Mouse (Mus musculus) liver, embryonic 14.5 days (tissue): ENCODE results near the gene Dock9.

Experiments
- CTCF ChIP-seq: IDR thresholded peaks from 2 replicates; pipeline ENCODE4 v1.5.1; 2016; ENCODE audit warnings: antibody characterized with exemption, low read depth, control low read depth
- EP300 ChIP-seq: IDR thresholded peaks from 2 replicates; pipeline ENCODE4 v1.6.1; 2016; ENCODE audit warnings: antibody characterized with exemption, low read depth

DNA sequence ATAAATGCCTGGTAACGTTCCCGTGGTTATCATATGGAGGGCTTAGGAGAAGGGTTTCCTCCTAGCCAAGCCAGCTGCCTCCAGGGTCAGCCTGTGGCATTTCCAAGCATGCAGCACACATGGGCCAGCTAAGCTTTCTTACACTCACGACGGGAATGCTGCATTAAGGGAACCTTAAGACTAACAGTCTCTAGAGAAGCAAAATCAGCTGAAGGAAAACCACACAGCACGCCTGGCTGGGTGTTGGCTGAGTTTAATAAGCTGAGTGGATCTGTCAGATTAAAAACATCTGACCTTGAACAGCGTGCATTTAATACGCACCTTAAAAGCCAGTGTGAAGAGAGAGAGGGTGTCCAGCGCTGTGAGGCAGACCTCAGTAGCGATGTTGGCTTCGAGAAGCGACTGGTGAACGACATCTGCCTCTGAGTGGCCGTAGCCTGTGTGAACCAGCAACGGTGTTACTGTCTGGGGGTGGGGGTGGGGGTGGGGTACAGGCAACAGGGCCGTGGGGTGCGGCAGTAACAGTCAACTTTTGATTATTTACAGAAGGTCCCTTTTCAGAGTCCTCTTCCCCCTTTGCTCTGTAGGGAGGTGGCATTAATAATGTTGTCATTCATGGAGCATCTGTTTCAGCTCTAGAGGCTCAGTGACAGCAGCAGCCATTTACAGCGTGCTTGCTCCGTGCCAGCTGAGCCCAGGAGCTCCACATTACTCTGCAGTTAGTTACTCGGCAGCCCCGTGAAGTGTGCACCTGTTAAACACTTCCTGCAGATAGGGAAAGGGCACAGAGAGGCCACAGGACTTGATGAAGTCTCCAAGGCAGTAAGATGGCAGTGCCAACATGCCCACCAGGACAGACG is 211.5 kb downstream of the Dock9 start:
- TF ChIP-seq CTCF (no peak), EP300 (no peak)
